Mouse (Mus musculus): ENCODE data around the gene Tatdn3. TPM values are rescaled to one million over a fixed set of nuclear protein-coding genes. Genes with fewer than 3 reads are reported as not detected.

The Tatdn3 gene
- polyA plus RNA-seq, 1 experiment from 2014 or later = 6.4 TPM

- WGBS (ENCODE audit: insufficient replicate concordance) = 80% methylated on average over 3 of the region's 3 CpGs
- H3K4me3 ChIP-seq (ENCODE audit: low read depth, low read length) = no peak overlapping the region
Observed at GRCm38 (mm10) chr1:191020217-191020924, 42.4 kb downstream of the Tatdn3 start.

GRCm38 (mm10) chr1:191019803-191020202, 42.9 kb downstream of the Tatdn3 start:
- no peaks in the 10 kb centered on the region for H3K36me3 ChIP-seq (ENCODE audit: control insufficient read depth, insufficient read depth)
- H3K9ac ChIP-seq (ENCODE audit: low read depth, low read length) = no peak overlapping the region
- H3K4me3 ChIP-seq (ENCODE audit: low read depth, low read length) = no peak overlapping the region
- H3K4me1 ChIP-seq (ENCODE audit: control insufficient read depth, low read depth, low read length) = peaks cover 2% of the 10 kb centered on the region; the same call in 1 of the 2 replicates
- no peaks in the 10 kb centered on the region for H3K9me3 ChIP-seq (replicated peaks; ENCODE audit: control insufficient read depth, low read length)
- H3K27me3 ChIP-seq (ENCODE audit: control insufficient read depth, insufficient read depth, low read depth, low read length) = no peaks in the 10 kb centered on the region
- WGBS (ENCODE audit: insufficient replicate concordance) = 76% methylated on average over 5 of the region's 5 CpGs
- H3K27ac ChIP-seq (ENCODE audit: low read length) = no peak overlapping the region
- no peak overlapping the region for H3K4me2 ChIP-seq (ENCODE audit: low read depth, low read length)
- no peak for ATAC-seq (ENCODE audit: low read depth)

More at GRCm38 (mm10) chr1:191020217-191020924, 42.4 kb downstream of the Tatdn3 start:
- Histone ChIP-seq H3K4me2 (ENCODE audit: low read depth, low read length) (no peak overlapping the region), H3K9ac (ENCODE audit: low read depth, low read length) (no peak overlapping the region), H3K9me3 (replicated peaks; ENCODE audit: control insufficient read depth, low read length) (no peaks in the 10 kb centered on the region), H3K36me3 (ENCODE audit: control insufficient read depth, insufficient read depth) (no peaks in the 10 kb centered on the region), H3K27me3 (ENCODE audit: control insufficient read depth, insufficient read depth, low read depth, low read length) (no peaks in the 10 kb centered on the region), H3K27ac (ENCODE audit: low read length) (no peak overlapping the region), H3K4me1 (ENCODE audit: control insufficient read depth, low read depth, low read length) (peaks cover 8% of the 10 kb centered on the region)
- no peak for ATAC-seq (ENCODE audit: low read depth)

GRCm38 (mm10) chr1:191014271-191014670, 48.5 kb downstream of the Tatdn3 start:
- H3K27ac ChIP-seq (ENCODE audit: low read length) = no peak overlapping the region
- peaks cover 3% of the 10 kb centered on the region for H3K36me3 ChIP-seq (ENCODE audit: control insufficient read depth, insufficient read depth)
- H3K4me2 ChIP-seq (ENCODE audit: low read depth, low read length) = no peak overlapping the region
- H3K27me3 ChIP-seq (ENCODE audit: control insufficient read depth, insufficient read depth, low read depth, low read length) = no peaks in the 10 kb centered on the region
- H3K9me3 ChIP-seq (replicated peaks; ENCODE audit: control insufficient read depth, low read length) = no peaks in the 10 kb centered on the region
- no peak overlapping the region for H3K4me3 ChIP-seq (ENCODE audit: low read depth, low read length)
- WGBS (ENCODE audit: insufficient replicate concordance) = 80% methylated on average over 3 of the region's 3 CpGs
- H3K4me1 ChIP-seq (ENCODE audit: control insufficient read depth, low read depth, low read length) = no peaks in the 10 kb centered on the region
- no peak overlapping the region for H3K9ac ChIP-seq (ENCODE audit: low read depth, low read length)
- no peak for ATAC-seq (ENCODE audit: low read depth)

- no peak overlapping the region for H3K4me2 ChIP-seq (ENCODE audit: low read depth, low read length)
- H3K9ac ChIP-seq (ENCODE audit: low read depth, low read length) = no peak overlapping the region
- H3K9me3 ChIP-seq (replicated peaks; ENCODE audit: control insufficient read depth, low read length) = no peaks in the 10 kb centered on the region
- no peak for ATAC-seq (ENCODE audit: low read depth)
- WGBS (ENCODE audit: insufficient replicate concordance) = 90% methylated on average over 5 of the region's 5 CpGs
- H3K4me1 ChIP-seq (ENCODE audit: control insufficient read depth, low read depth, low read length) = no peaks in the 10 kb centered on the region
- H3K4me3 ChIP-seq (ENCODE audit: low read depth, low read length) = no peak overlapping the region
- H3K27ac ChIP-seq (ENCODE audit: low read length) = no peak overlapping the region
- H3K27me3 ChIP-seq (ENCODE audit: control insufficient read depth, insufficient read depth, low read depth, low read length) = no peaks in the 10 kb centered on the region
- peaks cover 14% of the 10 kb centered on the region for H3K36me3 ChIP-seq (ENCODE audit: control insufficient read depth, insufficient read depth)
Observed at GRCm38 (mm10) chr1:191008707-191009106, 54.0 kb downstream of the Tatdn3 start.

GRCm38 (mm10) chr1:191002201-191002600, 60.5 kb downstream of the Tatdn3 start:
- whole genome bisulfite sequencing (ENCODE audit: insufficient replicate concordance) = 55% methylated on average over 6 of the region's 6 CpGs
- no peak overlapping the region for H3K4me3 ChIP-seq (ENCODE audit: low read depth, low read length)
- no peaks in the 10 kb centered on the region for H3K36me3 ChIP-seq (ENCODE audit: control insufficient read depth, insufficient read depth)

GRCm38 (mm10) chr1:191000686-191001085, 62.0 kb downstream of the Tatdn3 start:
- H3K9me3 ChIP-seq (replicated peaks; ENCODE audit: control insufficient read depth, low read length) = no peaks in the 10 kb centered on the region
- H3K36me3 ChIP-seq (ENCODE audit: control insufficient read depth, insufficient read depth) = no peaks in the 10 kb centered on the region
- no peak overlapping the region for H3K4me2 ChIP-seq (ENCODE audit: low read depth, low read length)
- H3K9ac ChIP-seq (ENCODE audit: low read depth, low read length) = no peak overlapping the region
- 60% methylated on average over 3 of the region's 3 CpGs for WGBS (ENCODE audit: insufficient replicate concordance)
- ATAC-seq (ENCODE audit: low read depth) = no peak
- no peak overlapping the region for H3K4me3 ChIP-seq (ENCODE audit: low read depth, low read length)
- no peaks in the 10 kb centered on the region for H3K27me3 ChIP-seq (ENCODE audit: control insufficient read depth, insufficient read depth, low read depth, low read length)
- H3K27ac ChIP-seq (ENCODE audit: low read length) = no peak overlapping the region
- H3K4me1 ChIP-seq (ENCODE audit: control insufficient read depth, low read depth, low read length) = no peaks in the 10 kb centered on the region

More at GRCm38 (mm10) chr1:191002201-191002600, 60.5 kb downstream of the Tatdn3 start:
- ATAC-seq (ENCODE audit: low read depth) = no peak
- Histone ChIP-seq H3K9ac (ENCODE audit: low read depth, low read length) (no peak overlapping the region), H3K27ac (ENCODE audit: low read length) (no peak overlapping the region), H3K27me3 (ENCODE audit: control insufficient read depth, insufficient read depth, low read depth, low read length) (no peaks in the 10 kb centered on the region), H3K4me2 (ENCODE audit: low read depth, low read length) (no peak overlapping the region), H3K9me3 (replicated peaks; ENCODE audit: control insufficient read depth, low read length) (no peaks in the 10 kb centered on the region), H3K4me1 (ENCODE audit: control insufficient read depth, low read depth, low read length) (no peaks in the 10 kb centered on the region)

GRCm38 (mm10) chr1:190998027-190998426, 64.7 kb downstream of the Tatdn3 start:
- Histone ChIP-seq H3K4me2 (ENCODE audit: low read depth, low read length) (no peak overlapping the region), H3K4me1 (ENCODE audit: control insufficient read depth, low read depth, low read length) (no peaks in the 10 kb centered on the region), H3K27me3 (ENCODE audit: control insufficient read depth, insufficient read depth, low read depth, low read length) (no peaks in the 10 kb centered on the region), H3K27ac (ENCODE audit: low read length) (no peak overlapping the region), H3K9me3 (replicated peaks; ENCODE audit: control insufficient read depth, low read length) (no peaks in the 10 kb centered on the region), H3K36me3 (ENCODE audit: control insufficient read depth, insufficient read depth) (no peaks in the 10 kb centered on the region), H3K4me3 (ENCODE audit: low read depth, low read length) (no peak overlapping the region), H3K9ac (ENCODE audit: low read depth, low read length) (no peak overlapping the region)
- WGBS (ENCODE audit: insufficient replicate concordance) = 67% methylated on average over 1 of the region's 1 CpGs
- ATAC-seq (ENCODE audit: low read depth) = no peak

GRCm38 (mm10) chr1:190996346-190996877, 66.3 kb downstream of the Tatdn3 start:
- no peaks in the 10 kb centered on the region for H3K9me3 ChIP-seq (replicated peaks; ENCODE audit: control insufficient read depth, low read length)
- H3K4me3 ChIP-seq (ENCODE audit: low read depth, low read length) = no peak overlapping the region
- no peaks in the 10 kb centered on the region for H3K36me3 ChIP-seq (ENCODE audit: control insufficient read depth, insufficient read depth)
- no peak overlapping the region for H3K4me2 ChIP-seq (ENCODE audit: low read depth, low read length)
- H3K27me3 ChIP-seq (ENCODE audit: control insufficient read depth, insufficient read depth, low read depth, low read length) = no peaks in the 10 kb centered on the region
- no peak overlapping the region for H3K27ac ChIP-seq (ENCODE audit: low read length)
- 52% methylated on average over 6 of the region's 6 CpGs for WGBS (ENCODE audit: insufficient replicate concordance)
- no peak for ATAC-seq (ENCODE audit: low read depth)
- no peaks in the 10 kb centered on the region for H3K4me1 ChIP-seq (ENCODE audit: control insufficient read depth, low read depth, low read length)
- H3K9ac ChIP-seq (ENCODE audit: low read depth, low read length) = no peak overlapping the region

Data from liver, embryonic 16.5 days (tissue).